Mouse (Mus musculus) embryonic facial prominence, embryonic 12.5 days (tissue): ENCODE results near the gene Parp9. TPM values are rescaled to one million over a fixed set of nuclear protein-coding genes. Genes with fewer than 3 reads are reported as not detected.
"Not testable (repeated sequence)": the region's sequence is repeated elsewhere in the genome, so short reads cannot be mapped to it uniquely, and the experiment has no call there.

Experiments
- ATAC-seq: fragments of 200-750 bp; cut with Nextera tagmentation; 2 replicates; pipeline ENCODE4 v1.8.0; 2017; ENCODE audit not compliant: insufficient number of reproducible peaks, insufficient read depth, low FRiP score, low TSS enrichment
- H3K27ac ChIP-seq: fragments of 300-500 bp; sonication (generic); 2 replicates; pipeline ENCODE4 v1.5.1; 2016; ENCODE audit warnings: mild to moderate bottlenecking
- H3K27me3 ChIP-seq: fragments of 300-500 bp; sonication (generic); 2 replicates; pipeline ENCODE4 v1.6.1; 2016; ENCODE audit warnings: mild to moderate bottlenecking, moderate library complexity
- H3K36me3 ChIP-seq: fragments of 300-500 bp; sonication (generic); 2 replicates; pipeline ENCODE4 v1.6.1; 2016; ENCODE audit warnings: mild to moderate bottlenecking
- H3K4me1 ChIP-seq: fragments of 300-500 bp; sonication (generic); 2 replicates; pipeline ENCODE4 v1.6.1; 2016
- H3K4me2 ChIP-seq: fragments of 300-500 bp; sonication (generic); replicated peaks from 2 replicates; pipeline ENCODE4 v1.6.1; 2016; ENCODE audit warnings: mild to moderate bottlenecking, moderate library complexity
- H3K4me3 ChIP-seq: fragments of 300-500 bp; sonication (generic); 2 replicates; pipeline ENCODE4 v1.5.1; 2016; ENCODE audit warnings: mild to moderate bottlenecking
- H3K9ac ChIP-seq: fragments of 300-500 bp; sonication (generic); 2 replicates; pipeline ENCODE4 v1.6.1; 2016; ENCODE audit warnings: mild to moderate bottlenecking, moderate library complexity
- H3K9me3 ChIP-seq: fragments of 300-500 bp; sonication (generic); 2 replicates; pipeline ENCODE4 v1.6.1; 2016; ENCODE audit warnings: mild to moderate bottlenecking, moderate library complexity
- WGBS: fragments of 180-500 bp; shearing (Covaris S2); methylation state at CpG from one replicate; pipeline ENCODE4 v1.1.7; 2016; 5-methylcytosine and 5-hydroxymethylcytosine counted together
- polyA plus RNA-seq: library from polyadenylated mRNA; unstranded; fragments of >200 nt; fragmentation: Nextera tagmentation; extraction: Ambion mirVana; gene quantifications from 2 replicates; pipeline ENCODE4 v1.2.1, GENCODE M21; 2016

Gene Parp9
- polyA plus RNA-seq, 1 experiment from 2014 or later = 4.1 TPM

DNA sequence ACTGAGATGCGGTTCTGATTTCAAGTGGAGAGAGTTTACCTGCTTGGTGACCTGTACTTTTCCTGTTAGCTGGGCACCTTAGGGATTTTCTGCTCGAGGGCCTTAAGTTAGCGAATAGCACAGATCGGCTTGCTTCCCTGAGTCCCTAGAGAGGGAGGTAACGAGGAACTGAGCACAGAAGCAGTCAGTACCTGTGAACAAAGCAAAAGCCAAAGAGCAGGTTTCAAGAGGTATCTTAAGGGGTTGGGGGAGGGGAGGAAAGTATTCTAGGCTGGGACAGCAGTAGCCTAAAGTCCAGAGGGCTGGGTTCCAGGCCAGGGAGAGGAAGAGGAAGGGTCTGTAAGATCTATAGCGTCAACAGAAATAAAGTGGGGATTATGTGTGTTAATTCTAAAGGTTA lies 991 bp downstream of the Parp9 start:
- no peak overlapping the region for H3K27ac ChIP-seq
- peak overlapping the region; percentile 56 for H3K4me3 ChIP-seq
- H3K36me3 ChIP-seq = no peaks in the 10 kb centered on the region
- WGBS = 4% methylated on average over 6 of the region's 6 CpGs
- ATAC-seq = 0 out of 2 replicates have a peak, but pooled peaks have one; percentile 10
- H3K4me2 ChIP-seq = peak overlapping the region; percentile 79
- H3K9ac ChIP-seq = peak overlapping the region; percentile 55
- no peaks in the 10 kb centered on the region for H3K27me3 ChIP-seq
- no peaks in the 10 kb centered on the region for H3K9me3 ChIP-seq
- H3K4me1 ChIP-seq = no peaks in the 10 kb centered on the region

- Histone ChIP-seq H3K4me1 (no peaks in the 10 kb centered on the region), H3K27me3 (no peaks in the 10 kb centered on the region), H3K9me3 (no peaks in the 10 kb centered on the region), H3K9ac (no peak overlapping the region), H3K36me3 (no peaks in the 10 kb centered on the region), H3K4me3 (peak overlapping the region; percentile 56), H3K27ac (no peak overlapping the region), H3K4me2 (peak overlapping the region; percentile 79)
- 13% methylated on average over 9 of the region's 9 CpGs for WGBS
- ATAC-seq = 0 out of 2 replicates have a peak, but pooled peaks have one; percentile 38
Measured at GRCm38 (mm10) chr16:35939690-35940089, 1.4 kb downstream of the Parp9 start.

DNA sequence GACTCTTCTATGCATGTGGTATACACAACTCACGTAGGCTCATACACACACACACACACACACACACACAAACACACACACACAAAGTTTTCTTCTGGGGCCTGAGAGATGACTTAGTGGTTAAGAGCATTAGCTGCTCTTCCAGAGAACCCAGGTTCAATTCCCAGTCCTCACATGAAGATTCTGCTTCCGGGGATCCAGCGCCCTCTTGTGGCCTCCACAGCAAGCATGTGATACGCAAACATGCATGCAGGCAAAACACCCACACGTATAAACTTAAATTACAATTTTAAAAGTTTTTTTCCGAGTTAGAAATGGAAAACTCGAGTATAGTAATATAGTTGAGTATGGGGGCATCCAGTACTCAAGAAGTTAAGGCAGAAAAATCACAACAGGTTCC lies 3.1 kb downstream of the Parp9 start:
- Histone ChIP-seq H3K27me3 (no peaks in the 10 kb centered on the region), H3K4me3 (no peak overlapping the region), H3K4me1 (no peaks in the 10 kb centered on the region), H3K9me3 (no peaks in the 10 kb centered on the region), H3K36me3 (no peaks in the 10 kb centered on the region), H3K9ac (no peak overlapping the region), H3K4me2 (no peak overlapping the region), H3K27ac (no peak overlapping the region)
- ATAC-seq = no peak
- 80% methylated on average over 7 of the region's 7 CpGs for WGBS

- H3K36me3 ChIP-seq = no peaks in the 10 kb centered on the region
- no peak overlapping the region for H3K27ac ChIP-seq
- no peak for ATAC-seq
- WGBS = 82% methylated on average over 5 of the region's 5 CpGs
- no peaks in the 10 kb centered on the region for H3K9me3 ChIP-seq
- no peak overlapping the region for H3K9ac ChIP-seq
- no peaks in the 10 kb centered on the region for H3K4me1 ChIP-seq
- no peak overlapping the region for H3K4me3 ChIP-seq
- no peak overlapping the region for H3K4me2 ChIP-seq
- no peaks in the 10 kb centered on the region for H3K27me3 ChIP-seq
Measured at GRCm38 (mm10) chr16:35949264-35949663, 11.0 kb downstream of the Parp9 start.

DNA sequence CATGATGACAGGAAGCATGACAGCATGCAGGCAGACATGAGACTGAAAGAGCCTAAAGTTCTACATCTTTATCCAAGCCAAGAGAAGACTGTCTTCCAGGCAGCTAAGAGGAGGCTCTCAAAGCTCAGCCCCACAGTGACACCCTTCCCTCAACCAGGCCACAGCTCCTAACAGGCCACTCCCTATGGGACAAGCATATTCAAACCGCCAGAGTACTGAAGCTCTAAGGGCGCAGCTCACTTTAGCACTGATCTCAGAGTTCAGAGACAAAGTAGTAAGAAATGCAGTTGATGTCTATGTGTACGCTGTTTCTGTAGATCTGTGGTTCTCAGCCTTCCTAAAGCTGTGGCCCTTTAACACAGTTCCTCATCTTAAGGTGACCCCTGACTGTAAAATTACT lies 12.9 kb downstream of the Parp9 start:
- H3K27me3 ChIP-seq = no peaks in the 10 kb centered on the region
- H3K4me3 ChIP-seq = no peak overlapping the region
- no peak overlapping the region for H3K27ac ChIP-seq
- WGBS = 86% methylated on average over 3 of the region's 3 CpGs
- H3K9ac ChIP-seq = no peak overlapping the region
- no peak overlapping the region for H3K4me2 ChIP-seq
- ATAC-seq = no peak
- H3K9me3 ChIP-seq = no peaks in the 10 kb centered on the region
- H3K36me3 ChIP-seq = no peaks in the 10 kb centered on the region
- H3K4me1 ChIP-seq = no peaks in the 10 kb centered on the region

DNA sequence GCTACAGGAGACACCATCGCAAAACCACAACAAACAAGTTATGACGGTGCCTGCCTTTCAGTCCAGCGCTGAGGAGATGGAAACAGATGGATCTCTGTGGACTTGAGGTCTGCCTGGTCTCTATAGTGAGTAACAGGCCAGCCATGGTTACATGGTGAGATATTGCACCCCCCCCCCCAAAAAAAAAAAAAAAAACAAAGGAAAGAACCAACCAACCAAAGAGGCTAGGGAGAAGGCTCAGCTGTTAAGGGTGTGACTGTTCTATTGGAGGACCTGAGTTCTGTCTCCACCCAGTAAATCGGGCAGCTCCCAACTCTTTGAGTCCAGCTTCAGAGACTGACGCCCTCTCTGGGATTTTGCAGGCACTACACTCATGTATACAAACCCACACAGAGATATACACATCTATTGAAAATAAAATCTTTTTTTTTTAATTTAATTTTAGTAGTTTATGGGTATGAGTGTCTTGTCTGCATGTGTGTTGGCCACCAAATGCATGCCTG lies 14.4 kb downstream of the Parp9 start:
- 83% methylated on average over 5 of the region's 5 CpGs for WGBS
- no peak overlapping the region for H3K4me2 ChIP-seq
- no peaks in the 10 kb centered on the region for H3K9me3 ChIP-seq
- no peak for ATAC-seq
- no peak overlapping the region for H3K27ac ChIP-seq
- H3K27me3 ChIP-seq = no peaks in the 10 kb centered on the region
- H3K4me1 ChIP-seq = no peaks in the 10 kb centered on the region
- no peak overlapping the region for H3K9ac ChIP-seq
- no peaks in the 10 kb centered on the region for H3K36me3 ChIP-seq
- no peak overlapping the region for H3K4me3 ChIP-seq

DNA sequence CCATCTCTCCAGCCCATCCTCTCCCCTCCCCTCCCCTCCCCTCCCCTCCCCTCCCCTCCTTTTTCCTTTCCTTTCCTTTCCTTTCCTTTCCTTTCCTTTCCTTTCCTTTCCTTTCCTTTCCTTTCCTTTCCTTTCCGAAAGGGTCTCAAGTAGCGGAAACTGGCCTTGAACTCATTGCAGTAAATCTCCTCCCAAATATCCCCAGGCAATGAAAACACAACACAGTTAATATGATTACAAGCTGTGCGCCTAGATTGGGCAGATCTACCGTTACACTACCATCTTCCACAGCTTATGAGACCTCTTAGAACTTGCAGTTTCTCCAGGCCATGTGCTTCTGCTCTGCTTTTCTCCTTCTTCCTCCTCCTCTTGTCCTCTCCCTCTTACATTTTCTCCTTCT lies 27.7 kb downstream of the Parp9 start:
- 39% methylated on average over 4 of the region's 4 CpGs for WGBS
- H3K9ac ChIP-seq, ATAC-seq: not testable (repeated sequence)

GRCm38 (mm10) chr16:35966411-35967115 lies 28.3 kb downstream of the Parp9 start:
- no peaks in the 10 kb centered on the region for H3K4me1 ChIP-seq
- H3K27me3 ChIP-seq = no peaks in the 10 kb centered on the region
- no peak overlapping the region for H3K4me2 ChIP-seq
- H3K27ac ChIP-seq = no peak overlapping the region
- 41% methylated on average over 5 of the region's 5 CpGs for WGBS
- no peak for ATAC-seq
- H3K4me3 ChIP-seq = no peak overlapping the region
- H3K9me3 ChIP-seq = no peaks in the 10 kb centered on the region
- no peak overlapping the region for H3K9ac ChIP-seq
- H3K36me3 ChIP-seq = no peaks in the 10 kb centered on the region

More for the DNA sequence above, 27.7 kb downstream of the Parp9 start:
- not testable (repeated sequence) for H3K4me2 ChIP-seq, H3K9me3 ChIP-seq, H3K27me3 ChIP-seq, H3K4me3 ChIP-seq, H3K4me1 ChIP-seq, H3K27ac ChIP-seq, H3K36me3 ChIP-seq

- no peak overlapping the region for H3K27ac ChIP-seq
- no peak overlapping the region for H3K4me3 ChIP-seq
- H3K36me3 ChIP-seq = no peaks in the 10 kb centered on the region
- 86% methylated on average over 4 of the region's 4 CpGs for WGBS
- no peaks in the 10 kb centered on the region for H3K27me3 ChIP-seq
- no peak overlapping the region for H3K4me2 ChIP-seq
- no peaks in the 10 kb centered on the region for H3K4me1 ChIP-seq
- H3K9ac ChIP-seq = no peak overlapping the region
- no peak for ATAC-seq
- no peaks in the 10 kb centered on the region for H3K9me3 ChIP-seq
Measured at GRCm38 (mm10) chr16:35967319-35967718, 29.0 kb downstream of the Parp9 start.

DNA sequence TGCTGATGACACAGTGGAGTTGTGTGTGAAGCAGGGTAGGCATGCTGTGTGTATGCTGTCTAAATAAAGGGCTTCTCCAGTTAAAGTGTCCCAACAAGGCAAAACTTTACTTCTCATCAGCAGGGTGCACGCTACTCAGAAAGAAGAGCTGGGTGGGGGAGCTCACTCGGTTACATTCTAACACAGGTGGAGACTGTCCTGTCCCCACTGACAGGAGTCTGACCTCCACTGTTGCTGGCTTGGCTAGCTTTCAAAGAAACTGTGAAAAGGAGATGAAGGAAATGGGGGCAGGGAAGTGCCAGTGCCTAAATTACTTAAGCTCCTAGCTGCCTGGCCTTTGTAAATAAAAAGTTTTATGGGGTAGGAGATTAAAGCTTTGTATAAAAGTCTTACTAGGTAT lies 29.9 kb downstream of the Parp9 start:
- no peaks in the 10 kb centered on the region for H3K9me3 ChIP-seq
- no peak overlapping the region for H3K27ac ChIP-seq
- H3K9ac ChIP-seq = no peak overlapping the region
- WGBS = 68% methylated on average over 2 of the region's 2 CpGs
- no peaks in the 10 kb centered on the region for H3K36me3 ChIP-seq
- no peaks in the 10 kb centered on the region for H3K27me3 ChIP-seq
- H3K4me3 ChIP-seq = no peak overlapping the region
- ATAC-seq = no peak
- no peak overlapping the region for H3K4me2 ChIP-seq
- H3K4me1 ChIP-seq = no peaks in the 10 kb centered on the region

DNA sequence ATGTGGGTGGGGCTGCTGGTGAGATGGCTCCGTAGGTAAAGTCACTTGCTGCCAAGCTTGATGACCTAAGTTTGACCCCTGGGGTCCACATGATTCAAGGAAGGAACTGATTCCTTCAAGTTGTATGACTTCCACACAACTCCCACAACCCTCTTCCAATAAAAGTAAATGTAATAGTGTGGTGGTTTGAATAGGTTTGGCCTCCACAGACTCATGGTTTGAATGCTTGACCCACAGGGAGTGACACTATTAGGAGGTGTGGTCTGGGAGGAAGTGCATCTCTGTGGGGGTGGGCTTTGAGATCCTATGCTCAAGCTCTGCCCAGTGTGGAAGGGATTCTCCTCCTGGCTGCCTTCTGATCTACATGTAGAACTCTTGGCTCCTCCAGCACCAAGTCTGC lies 35.8 kb downstream of the Parp9 start:
- no peak for ATAC-seq
- H3K9me3 ChIP-seq = no peaks in the 10 kb centered on the region
- no peak overlapping the region for H3K4me3 ChIP-seq
- H3K36me3 ChIP-seq = no peaks in the 10 kb centered on the region
- 51% methylated on average over 1 of the region's 1 CpGs for WGBS
- no peak overlapping the region for H3K9ac ChIP-seq
- no peak overlapping the region for H3K4me2 ChIP-seq
- no peaks in the 10 kb centered on the region for H3K4me1 ChIP-seq
- H3K27me3 ChIP-seq = no peaks in the 10 kb centered on the region
- H3K27ac ChIP-seq = no peak overlapping the region

GRCm38 (mm10) chr16:35978450-35978849 lies 40.2 kb downstream of the Parp9 start, which contains the start of gene Kpna1:
Kpna1 (plus strand) TSS chr16:35978750.
- H3K9ac ChIP-seq, H3K27ac ChIP-seq, H3K4me1 ChIP-seq, H3K36me3 ChIP-seq, H3K27me3 ChIP-seq, H3K9me3 ChIP-seq, H3K4me3 ChIP-seq, H3K4me2 ChIP-seq, ATAC-seq: not testable (repeated sequence)
- 93% methylated on average over 1 of the region's 1 CpGs for WGBS
